Mouse (Mus musculus) gastrocnemius, postnatal 36 days (tissue): ENCODE measurements at regions not wholly inside any gene's neighbourhood (a gene's known extent, or its start where the extent isn't known, plus 50 kb on each side); places are given as distances from the start of the nearest gene placed in this dataset.
"Not testable (repeated sequence)": the region's sequence is repeated elsewhere in the genome, so short reads cannot be mapped to it uniquely, and the experiment has no call there.

Experiments used
- DNase-seq, 2 experiments: peaks; one replicate each; pipeline ENCODE4 v3.0.0; 2022
- intact Hi-C: fragments of 180-260 bp; cut with DNase I; formaldehyde crosslinking; loops from one replicate; pipeline ENCODE4 v1.15.1; 2025

DNA sequence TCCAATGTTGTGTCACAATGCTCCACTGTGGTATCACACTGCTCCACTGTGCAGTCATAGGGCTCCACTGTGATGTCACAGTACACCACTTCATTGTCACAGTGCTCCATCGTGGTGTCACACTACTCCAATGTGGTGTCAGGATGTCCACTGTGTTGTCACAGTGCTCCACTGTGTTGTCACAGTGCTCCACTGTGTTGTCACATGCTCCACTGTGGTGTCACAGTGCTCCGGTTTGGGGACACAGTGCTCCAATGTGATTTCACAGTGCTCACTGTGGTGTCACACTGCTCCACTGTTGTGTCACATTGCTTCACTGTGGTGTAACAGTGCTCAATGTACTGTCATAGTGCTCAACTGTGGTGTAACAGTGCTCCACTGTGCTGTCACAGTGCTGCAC is 108.1 kb upstream of the Scaf8 start:
- intact Hi-C loops = no loop called here
- DNase-seq = peak in 1 of 2 experiments; percentile 4

DNA sequence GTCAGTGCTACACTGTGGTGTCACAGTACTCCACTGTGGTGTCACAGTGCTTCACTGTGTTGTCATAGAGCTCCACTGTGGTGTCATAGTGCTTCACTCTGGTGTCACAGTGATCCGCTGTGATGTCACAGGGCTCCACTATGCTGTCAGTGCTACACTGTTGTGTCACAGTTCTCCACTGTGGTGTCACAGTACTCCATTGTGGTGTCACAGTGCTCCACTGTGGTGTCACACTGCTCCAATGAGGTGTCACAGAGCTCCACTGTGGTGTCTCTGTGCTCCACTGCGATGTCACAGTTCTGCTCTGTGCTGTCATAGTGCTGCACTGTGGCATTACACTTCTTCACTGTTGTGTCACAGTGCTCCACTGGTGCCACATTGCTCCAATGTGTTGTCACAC is 107.5 kb upstream of the Scaf8 start:
- intact Hi-C loops = no loop called here

DNA sequence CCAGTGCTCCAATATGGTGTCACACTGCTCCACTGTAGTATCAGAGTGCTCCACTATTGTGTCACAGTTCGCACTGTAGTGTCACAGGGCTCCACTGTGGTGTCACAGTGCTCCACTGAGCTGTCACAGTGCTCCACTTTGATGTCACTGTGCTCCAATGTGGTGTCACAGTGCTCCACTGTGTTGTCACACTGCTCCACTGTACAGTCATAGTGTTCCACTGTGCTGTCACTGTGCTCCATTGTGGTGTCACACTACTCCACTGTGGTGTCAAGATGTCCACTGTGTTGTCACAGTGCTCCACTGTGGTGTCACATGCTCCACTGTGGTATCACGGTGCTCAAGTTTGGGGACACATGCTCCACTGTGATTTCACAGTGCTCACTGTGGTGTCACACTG is 104.8 kb upstream of the Scaf8 start:
- DNase-seq = peak in 1 of 2 experiments; percentile 9
- intact Hi-C loops = no loop called here

More for the DNA sequence above, 107.5 kb upstream of the Scaf8 start:
- peak in 1 of 2 experiments; percentile 3 for DNase-seq

DNA sequence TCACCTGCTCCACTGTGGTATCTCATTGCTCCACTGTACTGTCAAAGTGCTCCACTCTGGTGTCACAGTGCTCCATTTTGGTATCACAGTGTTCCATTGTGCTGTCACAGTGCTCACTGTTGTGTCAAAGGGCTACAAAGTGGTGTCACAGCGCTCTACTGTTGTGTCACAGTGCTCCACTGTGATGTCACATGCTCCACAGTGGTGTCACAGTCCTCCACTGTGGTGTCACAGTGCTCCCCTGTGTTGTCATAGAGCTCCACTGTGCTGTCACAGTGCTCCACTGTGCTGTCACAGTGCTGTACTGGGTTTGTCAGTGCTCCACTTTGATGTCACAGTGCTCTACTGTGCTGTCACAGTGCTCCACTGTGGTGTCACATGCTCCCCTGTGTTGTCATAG is 102.7 kb upstream of the Scaf8 start:
- intact Hi-C loops = no loop called here
- peak in 1 of 2 experiments; percentile 9 for DNase-seq

DNA sequence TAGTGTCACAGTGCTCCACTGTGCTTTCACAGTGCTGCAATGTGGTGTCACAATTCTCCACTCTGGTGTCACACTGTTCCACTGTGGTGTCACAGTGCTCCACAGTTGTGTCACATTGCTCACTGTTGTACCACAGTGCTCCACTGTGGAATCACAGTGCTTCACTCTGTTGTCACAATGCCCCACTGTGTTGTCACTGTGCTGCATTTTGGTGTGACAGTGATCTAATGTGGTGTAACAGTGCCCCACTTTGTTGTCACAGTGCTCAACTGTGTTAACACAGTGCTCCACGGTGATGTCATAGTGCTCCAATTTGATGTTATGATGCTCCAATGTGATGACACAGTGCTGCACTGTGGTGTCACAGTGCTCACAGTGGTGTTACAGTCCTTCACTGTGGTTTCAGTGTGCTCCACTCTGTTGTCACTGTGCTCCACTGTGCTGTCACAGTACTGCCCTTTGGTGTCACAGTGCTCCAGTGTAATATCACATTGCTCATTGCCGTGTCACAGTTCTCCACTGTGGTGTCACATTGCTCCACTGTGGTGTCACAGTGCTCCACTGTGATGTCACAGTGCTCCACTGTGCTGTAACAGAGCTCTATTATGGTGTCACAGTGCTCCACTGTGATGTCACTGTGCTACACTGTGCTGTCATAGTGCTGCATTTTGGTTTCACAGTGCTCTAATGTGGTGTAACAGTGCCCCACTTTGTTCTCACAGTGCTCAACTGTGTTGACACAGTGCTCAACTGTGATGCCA is 95.0 kb upstream of the Scaf8 start:
- intact Hi-C loops = no loop called here
- peak in 1 of 2 experiments; percentile 6 for DNase-seq

DNA sequence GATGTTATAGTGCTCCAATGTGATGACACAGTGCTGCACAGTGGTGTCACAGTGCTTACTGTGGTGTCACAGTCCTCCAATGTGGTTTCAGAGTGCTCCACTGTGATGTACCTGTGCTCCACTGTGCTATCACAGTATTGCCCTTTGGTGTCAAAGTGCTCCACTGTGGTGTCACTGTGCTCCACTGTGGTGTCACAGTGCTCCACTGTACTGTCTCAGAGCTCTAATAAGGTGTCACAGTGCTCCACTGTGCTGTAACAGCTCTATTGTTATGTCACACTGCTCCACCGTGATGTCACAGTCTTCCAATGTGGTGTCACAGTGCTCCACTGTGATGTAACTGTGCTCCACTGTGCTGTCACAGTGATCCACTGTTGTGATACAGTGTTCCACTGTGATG is 94.4 kb upstream of the Scaf8 start:
- intact Hi-C loops = no loop called here

DNA sequence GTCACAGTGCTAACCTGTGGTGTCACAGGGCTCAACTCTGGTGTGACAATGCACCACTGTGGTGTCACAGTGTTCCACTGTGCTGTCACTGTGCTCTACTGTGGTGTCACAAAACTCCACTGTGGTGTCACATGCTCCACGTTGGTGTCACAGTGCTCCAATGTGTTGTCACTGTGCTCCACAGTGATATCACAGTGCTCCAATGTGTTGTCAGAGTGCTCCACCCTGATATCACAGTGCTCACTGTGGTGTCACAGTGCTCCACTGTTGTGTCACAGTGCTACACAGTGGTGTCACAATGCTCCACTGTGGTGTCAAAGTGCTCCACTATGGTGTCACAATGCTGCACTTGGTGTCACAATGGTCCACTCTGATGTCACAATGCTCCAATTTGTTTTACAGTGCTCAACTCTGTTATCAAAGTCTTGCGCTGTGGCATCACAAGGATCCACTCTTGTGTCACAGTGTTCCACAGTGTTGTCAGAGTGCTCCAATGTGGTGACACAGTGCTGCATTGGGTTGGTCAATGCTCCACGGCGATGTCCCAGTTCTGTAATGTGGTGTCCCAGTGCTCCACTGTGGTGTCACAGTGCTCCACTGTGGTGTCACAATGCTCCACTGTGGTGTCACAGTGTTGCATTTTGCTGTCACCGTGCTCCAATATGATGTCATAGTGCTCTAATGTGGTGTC is 92.4 kb upstream of the Scaf8 start:
- intact Hi-C loops = no loop called here
- DNase-seq = peak in 1 of 2 experiments; percentile 5

More for the DNA sequence above, 94.4 kb upstream of the Scaf8 start:
- DNase-seq = peak in 1 of 2 experiments; percentile 6

DNA sequence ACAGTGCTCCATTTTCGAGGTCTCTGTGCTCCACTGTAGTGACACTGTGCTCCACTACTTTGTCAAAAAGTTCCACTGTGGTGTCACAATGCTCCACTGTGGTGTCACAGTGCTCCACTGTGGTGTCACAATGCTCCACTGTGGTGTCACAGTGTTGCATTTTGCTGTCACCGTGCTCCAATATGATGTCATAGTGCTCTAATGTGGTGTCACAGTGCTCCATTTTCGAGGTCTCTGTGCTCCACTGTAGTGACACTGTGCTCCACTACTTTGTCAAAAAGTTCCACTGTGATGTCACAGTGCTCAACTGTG is 91.9 kb upstream of the Scaf8 start:
- DNase-seq, intact Hi-C loops: not testable (repeated sequence)

DNA sequence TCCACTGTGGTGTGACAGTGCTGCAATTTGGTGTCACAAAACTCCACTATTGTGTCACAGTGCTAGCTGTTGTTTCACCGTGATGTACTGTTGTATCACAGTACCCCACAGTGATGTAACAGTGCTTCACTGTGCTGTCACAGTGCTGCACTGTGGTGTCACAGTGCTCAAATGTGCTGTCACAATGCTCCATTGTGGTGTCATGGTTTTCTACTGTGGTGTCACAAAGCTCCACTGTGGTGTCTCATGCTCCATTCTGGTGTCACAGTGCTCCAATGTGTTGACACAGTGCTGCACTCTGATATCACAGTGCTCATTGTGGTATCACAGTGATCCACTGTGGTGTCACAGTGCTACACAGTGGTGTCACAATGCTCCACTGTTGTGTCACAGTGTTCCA is 91.3 kb upstream of the Scaf8 start:
- intact Hi-C loops = no loop called here
- peak in 1 of 2 experiments; percentile 2 for DNase-seq

DNA sequence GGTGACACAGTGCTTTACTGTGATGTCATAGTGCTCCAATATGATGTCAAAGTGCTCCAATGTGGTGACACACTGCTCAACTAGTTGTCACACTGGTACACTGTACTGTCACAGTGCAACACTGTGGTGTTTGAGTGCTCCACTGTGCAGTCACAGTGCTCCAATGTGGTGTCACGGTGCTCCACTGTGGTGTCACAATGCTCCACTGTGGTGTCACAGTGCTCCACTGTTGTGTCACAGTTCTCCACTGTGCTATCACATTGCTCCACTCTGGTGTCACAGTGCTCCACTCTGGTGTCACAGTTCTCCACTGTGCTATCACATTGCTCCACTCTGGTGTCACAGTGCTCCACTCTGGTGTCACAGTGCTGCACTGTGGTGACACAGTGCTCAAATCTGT is 87.9 kb upstream of the Scaf8 start:
- DNase-seq = peak in 1 of 2 experiments; percentile 1
- intact Hi-C loops = not testable (repeated sequence)

DNA sequence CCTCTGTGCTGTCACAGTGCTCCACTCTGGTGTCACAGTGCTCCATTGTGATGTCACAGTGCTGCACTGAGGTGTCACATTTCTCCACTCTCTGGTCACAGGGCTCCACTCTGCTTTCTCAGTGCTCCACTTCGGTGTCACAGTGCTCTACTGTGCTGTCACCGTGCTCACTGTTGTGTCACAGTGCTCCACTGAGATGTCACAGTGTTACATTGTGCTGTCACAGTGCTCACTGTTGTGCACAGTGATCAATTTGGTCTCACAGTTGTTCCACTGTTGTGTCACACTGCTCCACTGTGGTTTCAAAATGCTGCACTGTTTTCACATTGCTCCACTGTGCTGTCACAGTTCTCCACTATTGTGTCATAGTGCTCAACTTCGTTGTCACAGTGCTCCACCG is 87.4 kb upstream of the Scaf8 start:
- DNase-seq = peak in 1 of 2 experiments; percentile 6
- intact Hi-C loops = no loop called here

DNA sequence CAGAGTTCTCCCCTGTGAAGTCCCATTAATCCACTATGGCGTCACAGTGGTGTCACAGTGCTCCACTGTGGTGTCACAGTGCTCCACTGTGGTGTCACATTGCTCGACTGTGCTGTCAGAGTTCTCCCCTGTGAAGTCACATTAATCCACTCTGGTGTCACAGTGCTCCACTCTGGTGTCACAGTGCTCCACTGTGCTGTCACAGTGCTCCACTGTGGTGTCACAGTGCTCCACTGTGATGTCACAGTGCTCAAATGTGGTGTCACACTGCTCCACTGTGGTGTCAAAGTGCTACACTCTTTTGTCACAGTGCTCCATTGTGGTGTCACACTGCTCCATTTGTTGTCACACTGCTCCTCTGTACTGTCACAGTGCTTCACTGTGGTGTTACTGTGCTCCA is 85.0 kb upstream of the Scaf8 start:
- DNase-seq = peak in 1 of 2 experiments; percentile 1
- intact Hi-C loops = not testable (repeated sequence)

DNA sequence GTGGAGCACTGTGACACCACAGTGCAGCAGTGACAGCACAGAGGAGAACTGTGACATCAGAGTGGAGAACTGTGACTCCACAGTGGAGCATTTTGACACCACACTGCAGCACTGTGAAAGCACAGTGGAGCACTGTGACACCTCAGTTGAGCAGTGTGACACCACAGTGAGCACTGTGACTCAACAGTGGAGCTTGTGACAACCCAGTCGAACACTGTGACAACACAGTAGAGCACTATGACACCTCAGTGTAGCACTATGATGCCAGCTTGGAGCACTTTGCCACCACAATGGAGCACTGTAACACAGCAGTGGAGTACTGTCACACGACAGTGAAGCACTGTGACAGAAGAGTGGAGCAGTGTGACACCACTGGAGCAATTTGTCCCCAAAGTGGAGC is 79.7 kb upstream of the Scaf8 start:
- DNase-seq = no peak
- intact Hi-C loops = no loop called here

DNA sequence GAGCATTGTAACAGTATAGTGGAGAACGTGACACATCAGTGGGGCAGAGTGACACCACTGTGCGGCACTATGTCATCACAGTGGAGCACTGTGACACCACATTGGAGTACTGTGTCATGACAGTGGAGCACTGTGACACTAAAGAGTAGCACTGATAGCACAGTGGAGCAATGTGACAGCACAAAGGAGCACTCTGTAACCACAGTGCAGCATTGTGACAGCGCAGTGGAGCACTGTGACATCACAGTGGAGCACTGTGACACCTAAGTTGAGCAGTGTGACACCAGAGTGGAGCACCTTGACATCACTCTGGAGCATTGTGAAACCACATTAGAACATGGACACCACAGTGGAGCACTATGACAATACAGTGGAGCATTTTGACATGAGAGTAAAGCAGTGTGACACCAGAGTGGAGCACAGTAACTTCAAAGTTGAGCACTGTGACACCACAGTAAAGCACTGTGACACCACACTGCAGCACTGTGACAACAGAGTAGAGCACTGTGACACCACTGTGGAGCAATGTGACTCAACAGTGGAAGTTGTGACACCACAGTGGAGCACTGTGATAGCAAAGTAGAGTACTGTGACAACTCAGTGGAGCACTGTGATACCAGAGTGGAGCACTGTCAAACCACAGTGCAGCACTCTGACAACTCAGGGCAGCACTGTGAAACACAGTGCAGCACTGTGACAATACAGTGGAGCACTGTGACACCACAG is 77.5 kb upstream of the Scaf8 start:
- intact Hi-C loops = no loop called here
- DNase-seq = no peak

DNA sequence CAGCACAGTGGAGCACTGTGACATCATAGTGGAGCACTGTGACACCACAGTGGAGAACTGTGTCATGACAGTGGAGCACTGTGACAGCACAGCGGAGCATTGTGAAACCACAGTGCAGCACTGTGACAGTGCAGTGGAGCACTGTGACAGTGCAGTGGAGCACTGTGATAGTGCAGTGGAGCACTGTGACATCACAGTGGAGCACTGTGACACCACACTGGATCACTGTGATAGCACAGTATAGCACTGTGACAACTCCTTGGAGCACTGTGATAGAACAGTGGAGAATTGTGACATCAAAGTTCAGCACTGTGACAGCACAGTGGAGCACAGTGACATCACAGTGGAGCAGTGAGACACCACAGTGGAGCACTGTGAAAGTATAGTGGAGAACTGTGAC is 76.7 kb upstream of the Scaf8 start:
- no peak for DNase-seq
- intact Hi-C loops = no loop called here

DNA sequence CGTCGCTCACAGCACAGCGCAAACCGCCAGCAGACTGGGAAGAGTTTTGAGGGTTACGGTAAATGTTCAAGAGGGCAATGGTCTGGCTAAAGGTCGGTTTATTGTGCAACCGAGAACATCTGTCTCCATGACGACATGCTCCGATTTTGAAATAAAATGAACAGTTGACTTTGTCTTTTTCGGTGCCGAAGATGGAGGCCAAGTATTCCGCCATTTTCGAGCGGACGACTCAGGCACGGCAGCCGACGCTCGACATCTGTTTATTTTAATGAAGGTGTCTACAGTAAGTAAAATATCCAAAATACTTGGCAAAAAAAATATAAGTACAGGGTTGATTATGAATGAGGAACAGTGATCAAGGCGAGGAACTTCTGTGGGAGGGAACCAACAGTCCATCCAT is 70.3 kb upstream of the Scaf8 start:
- DNase-seq, intact Hi-C loops: not testable (repeated sequence)

DNA sequence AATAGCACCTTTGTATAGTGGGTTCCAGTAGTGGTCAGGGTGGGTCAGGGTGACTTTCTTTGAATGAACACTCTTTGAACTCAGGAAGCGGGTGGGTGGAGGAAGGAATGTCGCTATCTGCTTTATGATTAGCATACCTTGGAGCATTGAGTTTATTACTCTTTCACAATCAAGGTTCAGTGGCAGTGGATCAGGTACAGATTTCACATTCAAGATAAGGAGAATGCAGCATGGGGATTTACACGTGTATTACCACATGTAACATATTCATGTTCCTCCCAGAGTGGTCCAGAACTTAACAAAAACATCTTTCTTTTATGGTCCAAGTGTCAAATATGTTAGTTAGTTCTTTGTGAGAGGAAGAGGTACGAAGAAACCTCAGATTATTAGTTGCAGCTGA is 60.9 kb upstream of the Scaf8 start:
- DNase-seq, intact Hi-C loops: not testable (repeated sequence)

DNA sequence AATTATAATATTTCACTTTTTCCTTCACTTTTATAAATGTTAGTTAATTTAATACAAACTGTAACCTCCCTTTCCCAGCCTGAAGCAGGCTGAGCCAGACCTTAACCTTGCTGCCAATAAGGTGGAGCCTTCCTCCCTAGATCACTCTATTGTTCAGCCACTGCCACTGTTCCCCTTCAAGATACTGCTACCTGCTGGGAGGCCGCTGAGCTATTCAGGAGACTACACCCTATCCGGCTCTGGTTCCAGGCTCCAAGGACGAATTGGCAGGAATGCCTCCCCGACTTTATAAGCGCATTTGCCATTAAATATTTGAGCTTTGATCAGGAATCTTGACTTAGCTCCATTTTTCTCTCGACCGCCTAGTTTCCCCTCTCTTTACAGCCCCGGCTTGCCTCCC is 59.9 kb upstream of the Scaf8 start:
- DNase-seq, intact Hi-C loops: not testable (repeated sequence)

DNA sequence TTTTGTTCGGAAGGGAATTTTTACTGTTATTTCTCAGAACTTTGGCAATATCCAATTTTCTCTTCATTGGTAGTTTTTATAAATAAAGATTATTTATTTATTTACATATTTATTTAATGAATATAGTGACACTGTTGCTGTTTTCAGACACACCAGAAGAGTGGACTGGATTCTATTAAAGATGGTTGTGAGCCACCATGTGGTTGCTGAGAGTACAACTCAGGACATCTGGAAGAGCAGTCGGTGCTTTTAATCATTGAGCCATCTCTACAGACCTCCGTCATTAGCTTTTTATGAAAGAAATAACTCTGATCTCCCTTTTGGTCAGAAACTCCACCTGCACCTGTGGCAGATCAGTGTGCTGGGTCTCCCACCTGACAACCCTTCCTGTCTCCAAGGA is 59.4 kb upstream of the Scaf8 start:
- intact Hi-C loops, DNase-seq: not testable (repeated sequence)

DNA sequence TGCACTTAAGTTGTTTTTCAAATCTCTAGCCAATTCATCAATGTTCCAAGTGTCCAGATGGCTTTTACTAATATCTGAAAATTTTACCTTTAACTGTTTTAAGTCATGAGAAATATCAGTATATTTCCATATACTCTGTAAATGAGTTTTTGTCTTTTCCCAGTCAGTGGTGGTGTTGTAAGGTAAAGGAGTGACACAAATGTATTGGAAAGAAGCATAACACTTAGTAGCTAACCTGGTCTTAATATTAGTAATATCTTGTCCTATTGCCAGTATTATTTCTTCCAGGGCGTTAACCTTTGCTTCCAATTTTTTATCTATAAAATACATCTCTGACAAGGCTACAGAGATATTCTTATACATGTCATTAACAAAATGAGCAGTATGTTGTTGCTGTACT is 51.4 kb upstream of the Scaf8 start:
- DNase-seq, intact Hi-C loops: not testable (repeated sequence)
